Mouse (Mus musculus): ENCODE results near the gene Ugt1a8. TPM values are rescaled to one million over a fixed set of nuclear protein-coding genes. Genes with fewer than 3 reads are reported as not detected.

Ugt1a8 gene
- polyA plus RNA-seq, 1 experiment, result 8.3 TPM

DNA sequence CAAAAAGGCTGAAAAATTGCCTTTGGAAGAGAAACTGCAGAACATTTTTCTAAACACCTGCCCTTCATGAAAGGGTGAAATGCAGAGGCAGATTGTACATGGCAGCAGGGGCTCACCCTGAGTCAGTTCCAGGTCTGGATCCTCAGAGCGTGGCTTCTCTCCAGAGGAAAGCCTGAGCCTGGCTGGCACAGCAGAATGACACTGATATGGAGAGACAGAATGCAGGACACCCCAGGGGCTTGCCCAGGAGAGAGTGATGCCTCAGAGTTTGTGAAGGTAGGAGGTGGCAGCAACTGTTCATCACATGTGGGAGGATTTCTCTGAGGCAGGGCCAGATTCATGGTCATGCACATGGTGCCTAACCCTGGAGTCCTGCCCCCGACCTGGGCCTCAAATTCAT is 112.4 kb downstream of the Ugt1a8 start:
- Histone ChIP-seq H3K27ac (ENCODE audit: insufficient read depth, low read depth, low read length) (no peak overlapping the region), H3K4me3 (ENCODE audit: insufficient read depth, low read length) (no peak overlapping the region), H3K4me1 (ENCODE audit: control insufficient read depth, insufficient read depth, low read length) (no peaks in the 10 kb centered on the region)
- TF ChIP-seq POLR2A (IDR thresholded peaks at IDR 0.05; ENCODE audit: borderline replicate concordance, low read depth, low read length) (no peak), CTCF (IDR thresholded peaks at IDR 0.05; ENCODE audit: low read depth, low read length) (no peak)

DNA sequence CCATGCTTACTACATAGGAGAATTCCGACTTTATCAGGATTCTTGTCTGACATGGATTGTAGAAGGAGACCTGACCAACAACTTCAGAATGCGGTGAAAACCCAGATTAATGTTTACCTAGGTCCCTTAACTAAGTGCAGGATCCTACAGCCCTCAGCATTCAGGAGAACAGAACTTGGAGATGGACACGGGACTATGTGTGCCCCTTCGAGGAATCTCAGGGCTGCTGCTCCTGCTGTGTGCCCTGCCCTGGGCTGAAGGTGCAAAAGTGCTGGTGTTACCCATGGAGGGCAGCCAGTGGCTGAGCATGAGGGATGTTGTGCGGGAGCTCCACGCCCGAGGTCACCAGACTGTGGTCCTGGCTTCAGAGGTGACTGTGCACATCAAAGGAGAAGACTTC is 112.8 kb downstream of the Ugt1a8 start, which contains the start of gene Ugt1a2:
Gene Ugt1a2, plus strand, starts transcription at position 146 of the 400 bp plus-strand sequence.
- Histone ChIP-seq H3K4me1 (ENCODE audit: control insufficient read depth, insufficient read depth, low read length) (no peaks in the 10 kb centered on the region), H3K27ac (ENCODE audit: insufficient read depth, low read depth, low read length) (no peak within 1 kb of the TSS), H3K4me3 (ENCODE audit: insufficient read depth, low read length) (no peak within 1 kb of the TSS)
- no peak for TF ChIP-seq CTCF (IDR thresholded peaks at IDR 0.05; ENCODE audit: low read depth, low read length)
- no peak for TF ChIP-seq POLR2A (IDR thresholded peaks at IDR 0.05; ENCODE audit: borderline replicate concordance, low read depth, low read length)

DNA sequence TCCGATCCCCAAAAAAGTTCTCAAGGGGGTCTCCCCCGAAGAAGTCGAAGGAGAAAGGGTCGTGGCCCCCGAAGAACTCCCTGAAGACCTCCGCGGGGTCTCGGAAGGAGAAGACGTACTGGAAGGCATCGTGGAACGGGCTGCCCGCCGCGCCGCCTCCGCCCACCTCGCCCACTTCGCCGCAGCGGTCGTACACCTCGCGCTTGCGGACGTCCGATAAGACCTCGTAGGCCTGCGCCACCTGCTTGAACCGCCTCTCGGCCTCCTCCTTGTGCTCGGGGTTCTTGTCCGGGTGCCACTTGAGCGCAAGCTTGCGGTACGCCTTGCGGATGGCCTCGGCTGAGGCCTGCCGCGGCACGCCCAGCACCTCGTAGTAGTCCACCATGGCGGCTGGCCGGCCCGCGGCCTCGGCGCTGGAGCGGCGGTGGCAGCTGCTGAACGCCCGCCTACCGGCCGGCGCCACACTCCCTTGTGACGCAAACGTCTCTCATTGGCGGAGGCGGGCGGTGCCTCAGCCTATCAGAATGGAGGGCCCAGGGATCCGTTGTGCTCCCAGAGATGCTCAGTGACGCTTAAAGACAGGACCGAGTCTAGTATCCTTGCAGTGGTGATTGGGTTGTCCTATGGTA is 117.8 kb downstream of the Ugt1a8 start, which contains the start of gene Dnajb3:
Gene Dnajb3, minus strand, starts transcription at position 489 of the 629 bp plus-strand sequence.
- no peak within 1 kb of the TSS for H3K27ac ChIP-seq (ENCODE audit: insufficient read depth, low read depth, low read length)
- no peak for TF ChIP-seq POLR2A (IDR thresholded peaks at IDR 0.05; ENCODE audit: borderline replicate concordance, low read depth, low read length)
- TF ChIP-seq CTCF (IDR thresholded peaks at IDR 0.05; ENCODE audit: low read depth, low read length), result no peak
- no peak within 1 kb of the TSS for H3K4me3 ChIP-seq (ENCODE audit: insufficient read depth, low read length)
- no peaks in the 10 kb centered on the region for H3K4me1 ChIP-seq (ENCODE audit: control insufficient read depth, insufficient read depth, low read length)

DNA sequence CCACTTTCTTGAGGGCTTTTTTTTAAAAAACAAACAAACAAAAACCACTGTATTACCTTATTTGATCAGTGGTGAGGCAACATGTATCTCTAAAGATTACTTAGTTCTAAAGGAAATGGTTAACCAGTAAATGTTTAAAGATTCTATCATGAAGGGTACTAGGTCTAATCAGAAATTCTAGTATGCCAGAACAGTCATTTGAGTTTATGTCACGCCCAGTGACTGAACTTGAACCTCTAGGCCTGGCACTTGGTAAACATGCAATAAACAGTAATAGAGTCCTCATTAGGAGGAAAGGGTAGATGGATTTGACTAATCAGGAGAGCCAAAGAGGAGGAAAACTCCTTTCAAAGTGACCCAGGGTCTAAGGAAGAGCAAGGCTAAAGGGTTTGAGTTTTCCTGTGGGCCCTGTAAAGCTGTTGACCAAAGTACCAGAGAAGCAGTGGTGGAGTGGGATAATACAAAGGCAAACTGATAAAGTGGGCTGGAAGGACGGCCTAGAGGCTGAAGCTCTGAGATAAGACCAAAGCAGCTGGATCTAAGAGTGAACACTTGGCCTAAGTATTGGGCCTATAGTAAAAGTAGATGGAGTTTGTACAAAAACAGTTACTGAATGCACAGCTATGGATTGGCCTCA is 119.3 kb downstream of the Ugt1a8 start:
- Histone ChIP-seq H3K27ac (ENCODE audit: insufficient read depth, low read depth, low read length) (no peak overlapping the region), H3K4me1 (ENCODE audit: control insufficient read depth, insufficient read depth, low read length) (no peaks in the 10 kb centered on the region), H3K4me3 (ENCODE audit: insufficient read depth, low read length) (no peak overlapping the region)
- TF ChIP-seq POLR2A (IDR thresholded peaks at IDR 0.05; ENCODE audit: borderline replicate concordance, low read depth, low read length), result no peak
- TF ChIP-seq CTCF (IDR thresholded peaks at IDR 0.05; ENCODE audit: low read depth, low read length), result no peak

DNA sequence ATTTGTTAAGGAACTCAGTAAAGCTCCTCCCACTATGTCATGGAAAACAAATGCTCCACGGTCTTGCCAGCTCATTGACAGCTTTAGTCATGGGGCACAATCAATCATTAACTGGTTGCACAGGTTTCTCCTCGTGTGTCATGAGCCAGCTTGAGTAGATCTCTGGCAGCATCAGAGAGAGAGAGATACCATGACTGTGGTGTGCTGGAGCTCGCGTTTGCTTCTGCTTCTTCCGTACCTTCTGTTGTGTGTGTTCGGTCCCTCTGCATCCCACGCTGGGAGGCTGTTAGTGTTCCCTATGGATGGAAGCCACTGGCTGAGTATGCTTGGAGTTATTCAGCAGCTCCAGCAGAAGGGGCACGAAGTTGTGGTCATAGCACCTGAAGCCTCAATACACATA is 124.2 kb downstream of the Ugt1a8 start, which contains the start of gene Ugt1a1:
Gene Ugt1a1, plus strand, starts transcription at position 148 of the 400 bp plus-strand sequence.
- no peak within 1 kb of the TSS for H3K27ac ChIP-seq (ENCODE audit: insufficient read depth, low read depth, low read length)

DNA sequence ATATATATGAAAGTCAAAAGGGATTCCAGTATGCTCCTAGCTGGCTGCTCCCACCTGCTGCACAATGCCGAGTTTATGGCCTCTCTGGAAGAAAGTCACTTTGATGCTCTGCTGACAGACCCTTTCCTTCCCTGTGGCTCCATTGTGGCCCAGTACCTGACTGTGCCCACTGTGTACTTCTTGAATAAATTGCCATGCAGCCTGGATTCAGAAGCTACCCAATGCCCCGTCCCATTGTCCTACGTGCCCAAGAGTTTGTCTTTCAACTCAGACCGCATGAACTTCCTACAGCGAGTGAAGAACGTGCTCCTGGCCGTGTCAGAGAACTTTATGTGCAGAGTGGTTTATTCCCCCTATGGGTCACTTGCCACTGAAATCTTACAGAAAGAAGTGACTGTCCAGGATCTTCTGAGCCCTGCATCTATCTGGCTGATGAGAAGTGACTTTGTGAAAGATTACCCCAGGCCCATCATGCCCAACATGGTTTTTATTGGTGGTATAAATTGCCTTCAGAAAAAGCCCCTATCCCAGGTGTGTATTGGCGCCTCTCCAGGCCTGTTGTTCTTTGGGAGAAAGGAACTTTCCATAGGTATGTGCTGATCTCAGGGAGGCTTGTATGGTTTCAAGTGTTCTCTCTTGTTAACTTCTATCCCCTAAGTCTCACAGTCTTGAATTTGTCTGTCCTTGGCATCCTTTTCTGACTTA is 124.9 kb downstream of the Ugt1a8 start:
- H3K4me3 ChIP-seq (ENCODE audit: insufficient read depth, low read length), result no peak overlapping the region
- H3K27ac ChIP-seq (ENCODE audit: insufficient read depth, low read depth, low read length), result no peak overlapping the region
- no peaks in the 10 kb centered on the region for H3K4me1 ChIP-seq (ENCODE audit: control insufficient read depth, insufficient read depth, low read length)
- TF ChIP-seq CTCF (IDR thresholded peaks at IDR 0.05; ENCODE audit: low read depth, low read length) (no peak), POLR2A (IDR thresholded peaks at IDR 0.05; ENCODE audit: borderline replicate concordance, low read depth, low read length) (no peak)

More for the DNA sequence above, 124.2 kb downstream of the Ugt1a8 start, which contains the start of gene Ugt1a1:
- no peak within 1 kb of the TSS for H3K4me3 ChIP-seq (ENCODE audit: insufficient read depth, low read length)
- no peaks in the 10 kb centered on the region for H3K4me1 ChIP-seq (ENCODE audit: control insufficient read depth, insufficient read depth, low read length)
- TF ChIP-seq POLR2A (IDR thresholded peaks at IDR 0.05; ENCODE audit: borderline replicate concordance, low read depth, low read length), result no peak
- no peak for TF ChIP-seq CTCF (IDR thresholded peaks at IDR 0.05; ENCODE audit: low read depth, low read length)

DNA sequence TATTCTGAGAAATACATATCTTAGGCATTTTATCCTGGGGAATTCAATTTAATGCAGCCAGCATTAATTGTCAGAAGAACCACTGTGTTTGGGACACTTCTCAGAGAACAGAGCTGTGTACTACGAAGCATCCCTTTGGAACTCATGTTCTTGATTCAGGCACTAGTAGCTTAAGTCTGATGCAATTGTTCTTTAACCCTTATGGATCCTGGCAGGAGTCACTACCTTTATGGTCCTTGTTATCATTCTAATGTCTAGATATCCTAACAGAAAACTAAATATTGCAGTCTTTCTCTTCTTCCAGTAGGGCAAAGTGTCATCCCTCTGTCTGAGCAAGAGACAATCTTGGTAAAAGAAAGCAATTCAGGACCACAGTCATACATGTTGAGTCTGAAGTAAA is 125.4 kb downstream of the Ugt1a8 start:
- TF ChIP-seq POLR2A (IDR thresholded peaks at IDR 0.05; ENCODE audit: borderline replicate concordance, low read depth, low read length), result no peak
- no peak for TF ChIP-seq CTCF (IDR thresholded peaks at IDR 0.05; ENCODE audit: low read depth, low read length)
- Histone ChIP-seq H3K27ac (ENCODE audit: insufficient read depth, low read depth, low read length) (no peak overlapping the region), H3K4me3 (ENCODE audit: insufficient read depth, low read length) (no peak overlapping the region), H3K4me1 (ENCODE audit: control insufficient read depth, insufficient read depth, low read length) (no peaks in the 10 kb centered on the region)

DNA sequence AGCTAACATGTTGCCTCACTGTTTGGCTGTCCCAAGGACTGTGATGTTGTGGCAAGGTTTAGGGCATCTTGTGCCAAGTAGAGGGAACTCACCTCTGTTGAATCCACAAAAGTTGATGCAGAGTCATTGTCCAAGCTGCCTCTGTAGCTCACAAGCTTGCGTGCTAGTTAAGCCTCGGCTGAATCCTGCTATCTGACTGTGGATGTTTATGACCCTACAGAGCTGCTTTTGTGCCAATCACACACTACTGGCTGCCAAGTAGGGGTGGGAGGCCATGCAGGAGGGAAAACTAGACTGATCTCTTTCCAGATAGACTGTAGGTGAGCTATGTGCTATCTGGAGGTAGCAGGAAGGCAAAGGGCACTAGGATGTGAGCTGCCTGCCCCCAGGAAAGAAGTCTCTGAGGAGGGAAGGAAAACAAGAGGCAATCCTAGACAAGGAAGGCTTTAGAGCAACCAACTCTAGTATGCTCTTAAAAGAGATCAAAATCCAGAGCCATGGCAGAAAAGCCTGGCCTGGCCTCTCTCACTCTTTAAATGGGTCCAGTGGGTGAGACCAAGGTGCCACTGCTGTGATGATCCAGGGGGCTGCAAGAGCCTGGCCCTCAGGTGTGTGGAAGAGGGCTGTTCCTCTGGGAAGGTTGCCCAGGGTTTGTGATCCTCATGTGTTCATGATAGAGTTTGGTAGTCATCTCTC is 126.3 kb downstream of the Ugt1a8 start:
- Histone ChIP-seq H3K4me1 (ENCODE audit: control insufficient read depth, insufficient read depth, low read length) (no peaks in the 10 kb centered on the region), H3K4me3 (ENCODE audit: insufficient read depth, low read length) (no peak overlapping the region), H3K27ac (ENCODE audit: insufficient read depth, low read depth, low read length) (no peak overlapping the region)
- TF ChIP-seq POLR2A (IDR thresholded peaks at IDR 0.05; ENCODE audit: borderline replicate concordance, low read depth, low read length), result no peak

DNA sequence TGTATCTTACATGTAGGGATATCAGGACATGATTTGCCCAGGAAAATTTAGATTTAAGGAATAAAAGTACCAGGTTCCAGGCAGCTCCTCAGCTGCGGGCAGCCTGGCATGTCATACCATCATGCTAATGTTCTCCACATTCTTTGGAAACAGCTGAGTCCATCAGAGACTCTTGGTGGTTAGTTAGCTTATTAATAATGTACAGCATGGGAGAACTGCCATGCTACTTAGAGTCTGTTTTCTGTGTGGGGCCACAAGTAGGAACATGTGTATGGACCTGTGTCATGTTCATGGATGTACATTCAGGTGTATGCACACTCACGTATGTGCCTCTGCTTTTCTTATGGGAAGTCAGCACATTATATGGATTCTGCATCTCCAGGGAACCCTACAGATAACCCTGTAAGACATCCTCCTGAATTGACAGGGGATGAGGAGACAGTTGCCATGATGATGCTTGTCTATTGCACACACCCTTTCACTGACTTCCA is 126.9 kb downstream of the Ugt1a8 start:
- Histone ChIP-seq H3K27ac (ENCODE audit: insufficient read depth, low read depth, low read length) (no peak overlapping the region), H3K4me3 (ENCODE audit: insufficient read depth, low read length) (no peak overlapping the region), H3K4me1 (ENCODE audit: control insufficient read depth, insufficient read depth, low read length) (no peaks in the 10 kb centered on the region)
- TF ChIP-seq POLR2A (IDR thresholded peaks at IDR 0.05; ENCODE audit: borderline replicate concordance, low read depth, low read length) (no peak), CTCF (IDR thresholded peaks at IDR 0.05; ENCODE audit: low read depth, low read length) (no peak)

Data from bone marrow macrophage, adult 2 months (primary cell).